In the genomic region with DNA sequence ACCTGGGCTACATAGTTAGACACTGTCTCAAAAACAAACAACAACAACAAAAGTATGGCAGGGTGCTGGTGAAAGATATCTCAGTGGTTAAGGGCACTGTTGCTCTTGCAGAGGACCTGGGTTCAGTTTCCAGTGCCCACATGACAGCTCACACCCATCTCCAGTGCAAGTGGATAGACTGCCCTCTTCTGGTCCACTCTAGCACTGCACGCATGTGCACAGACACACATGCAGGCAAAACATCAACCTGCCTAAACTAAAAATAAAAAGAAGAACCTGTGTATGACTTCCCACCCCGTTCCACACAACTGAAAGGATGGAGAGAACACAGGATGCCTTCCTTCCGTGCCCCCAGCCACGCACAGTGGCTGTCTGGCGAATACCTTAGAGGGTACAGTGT, we compare ENCODE assay signal across 11 mouse cellular contexts.
A peak's percentile ranks its signal among the peaks of the same experiment; 100 is the strongest.
DNase-seq lines count a peak whose midpoint lies in the region; ATAC-seq and TF ChIP-seq lines count a peak whose summit lies in the region.
"Had no signal": no experiment of that assay in that cellular context is flagged by ENCODE, and none has a peak within 500 bp of the region (broad histone marks: within the 10 kb centered on the region; RNA-seq: fewer than 3 reads in every experiment).

No protein-coding gene starts in this region.

- H3K4me3 ChIP-seq in forebrain, postnatal 0 days (ENCODE audit: low read depth, low read length) = no peak overlapping the region
- H3K4me3 ChIP-seq in forebrain, embryonic 15.5 days = no peak overlapping the region
- H3K4me3 ChIP-seq in lung, postnatal 0 days (ENCODE audit: low read depth, low read length) = no peak overlapping the region
- no peak overlapping the region for H3K4me3 ChIP-seq in small intestine, adult 2 months (ENCODE audit: low read depth, low read length)
- no peak overlapping the region for H3K4me3 ChIP-seq in embryonic facial prominence, embryonic 10.5 days
- H3K4me3 ChIP-seq: embryonic facial prominence, embryonic 13.5 days; limb, embryonic 12.5 days had no signal

- no peaks in the 10 kb centered on the region for H3K27me3 ChIP-seq in forebrain, postnatal 0 days (ENCODE audit: insufficient read depth, low read length)
- no peaks in the 10 kb centered on the region for H3K27me3 ChIP-seq in forebrain, embryonic 15.5 days
- H3K27me3 ChIP-seq in lung, postnatal 0 days (replicated peaks; ENCODE audit: insufficient read depth, low read length) = no peaks in the 10 kb centered on the region
- no peaks in the 10 kb centered on the region for H3K27me3 ChIP-seq in small intestine, adult 2 months (ENCODE audit: control insufficient read depth, insufficient read depth, low read length)
- H3K27me3 ChIP-seq in embryonic facial prominence, embryonic 10.5 days (replicated peaks; ENCODE audit: low read depth, poor library complexity, severe bottlenecking) = no peaks in the 10 kb centered on the region
- H3K27me3 ChIP-seq: embryonic facial prominence, embryonic 13.5 days; limb, embryonic 12.5 days had no signal

- H3K4me1 ChIP-seq in forebrain, postnatal 0 days (ENCODE audit: insufficient read depth) = no peaks in the 10 kb centered on the region
- H3K4me1 ChIP-seq in forebrain, embryonic 15.5 days = no peaks in the 10 kb centered on the region
- H3K4me1 ChIP-seq in lung, postnatal 0 days (ENCODE audit: insufficient read depth, low read depth, low read length) = no peaks in the 10 kb centered on the region
- H3K4me1 ChIP-seq in small intestine, adult 2 months (ENCODE audit: control insufficient read depth, insufficient read depth, insufficient read length, low read length) = peaks cover 9% of the 10 kb centered on the region
- 0 out of 2 replicates have a peak, but pooled peaks cover 5% of the 10 kb centered on the region for H3K4me1 ChIP-seq in embryonic facial prominence, embryonic 10.5 days
- H3K4me1 ChIP-seq: limb, embryonic 12.5 days had no signal

- H3K9ac ChIP-seq in forebrain, postnatal 0 days = no peak overlapping the region
- no peak overlapping the region for H3K9ac ChIP-seq in forebrain, embryonic 15.5 days (replicated peaks)
- no peak overlapping the region for H3K9ac ChIP-seq in lung, postnatal 0 days (replicated peaks; ENCODE audit: low read depth)
- H3K9ac ChIP-seq: embryonic facial prominence, embryonic 13.5 days; limb, embryonic 12.5 days had no signal

- no peak for ATAC-seq in forebrain, postnatal 0 days
- ATAC-seq in forebrain, embryonic 15.5 days (replicated peaks) = no peak
- no peak for ATAC-seq in lung, postnatal 0 days

- TF ChIP-seq EP300 in lung, postnatal 0 days (IDR thresholded peaks at IDR 0.05) = no peak

- peak; percentile 54 for TF ChIP-seq CTCF in forebrain, postnatal 0 days (IDR thresholded peaks at IDR 0.05; ENCODE audit: low read depth)
- TF ChIP-seq CTCF in lung, postnatal 0 days (IDR thresholded peaks at IDR 0.05) = peak; percentile 57
- TF ChIP-seq CTCF in small intestine, adult 2 months (IDR thresholded peaks at IDR 0.05; ENCODE audit: extremely low read depth, insufficient read length, insufficient replicate concordance, low read depth, low read length) = peak; percentile 53; the same call in 1 of the 2 replicates

- peaks cover 6% of the 10 kb centered on the region for H3K36me3 ChIP-seq in forebrain, postnatal 0 days (ENCODE audit: insufficient read depth)
- H3K36me3 ChIP-seq in forebrain, embryonic 15.5 days = no peaks in the 10 kb centered on the region
- no peaks in the 10 kb centered on the region for H3K36me3 ChIP-seq in lung, postnatal 0 days (ENCODE audit: insufficient read depth, low read length)
- no peaks in the 10 kb centered on the region for H3K36me3 ChIP-seq in small intestine, adult 2 months (ENCODE audit: control insufficient read depth, insufficient read depth, low read length)
- H3K36me3 ChIP-seq in embryonic facial prominence, embryonic 10.5 days (replicated peaks) = no peaks in the 10 kb centered on the region
- H3K36me3 ChIP-seq: embryonic facial prominence, embryonic 13.5 days; limb, embryonic 12.5 days had no signal

- TF ChIP-seq POLR2A in small intestine, adult 2 months (IDR thresholded peaks at IDR 0.05; ENCODE audit: low read depth, low read length) = no peak

- no peak overlapping the region for H3K4me2 ChIP-seq in forebrain, postnatal 0 days (ENCODE audit: low read depth)
- no peak overlapping the region for H3K4me2 ChIP-seq in forebrain, embryonic 15.5 days (replicated peaks)
- H3K4me2 ChIP-seq in lung, postnatal 0 days (replicated peaks; ENCODE audit: low read depth, low read length) = no peak overlapping the region
- H3K4me2 ChIP-seq: embryonic facial prominence, embryonic 13.5 days; limb, embryonic 12.5 days had no signal

- no peak for DNase-seq in forebrain, postnatal 0 days
- DNase-seq in lung, postnatal 0 days (ENCODE audit: low spot score) = no peak
- no peak for DNase-seq in lung, postnatal 14 days
- DNase-seq in R1 (ENCODE audit: low read depth, low spot score) = peak; percentile 67
- no peak for DNase-seq in embryonic facial prominence, embryonic 10.5 days (ENCODE audit: low spot score)
- DNase-seq in adrenal gland, postnatal 25 days = no peak
- DNase-seq: midbrain, embryonic 14.5 days had no signal

- H3K27ac ChIP-seq in forebrain, postnatal 0 days (ENCODE audit: low read depth, low read length) = no peak overlapping the region
- no peak overlapping the region for H3K27ac ChIP-seq in forebrain, embryonic 15.5 days (replicated peaks)
- H3K27ac ChIP-seq in lung, postnatal 0 days (ENCODE audit: low read length) = no peak overlapping the region
- no peak overlapping the region for H3K27ac ChIP-seq in small intestine, adult 2 months (ENCODE audit: insufficient read depth, low read depth, low read length)
- H3K27ac ChIP-seq in embryonic facial prominence, embryonic 10.5 days (replicated peaks) = no peak overlapping the region
- H3K27ac ChIP-seq: embryonic facial prominence, embryonic 13.5 days; limb, embryonic 12.5 days had no signal

- H3K9me3 ChIP-seq in forebrain, postnatal 0 days (ENCODE audit: low read length) = no peaks in the 10 kb centered on the region
- H3K9me3 ChIP-seq in forebrain, embryonic 15.5 days = no peaks in the 10 kb centered on the region
- H3K9me3 ChIP-seq in lung, postnatal 0 days (ENCODE audit: low read length) = no peaks in the 10 kb centered on the region
- no peaks in the 10 kb centered on the region for H3K9me3 ChIP-seq in embryonic facial prominence, embryonic 10.5 days
- H3K9me3 ChIP-seq: embryonic facial prominence, embryonic 13.5 days; limb, embryonic 12.5 days had no signal

- WGBS in forebrain, postnatal 0 days = 92% methylated on average over 5 of the region's 5 CpGs
- WGBS in forebrain, embryonic 15.5 days = 96% methylated on average over 5 of the region's 5 CpGs
- WGBS in lung, postnatal 0 days = 88% methylated on average over 5 of the region's 5 CpGs
- 86% methylated on average over 5 of the region's 5 CpGs for WGBS in small intestine, adult 2 months
- WGBS in embryonic facial prominence, embryonic 10.5 days = 89% methylated on average over 5 of the region's 5 CpGs
